Mouse (Mus musculus): Measurements from ENCODE around the gene Osbpl6.

Osbpl6 gene

GRCm38 (mm10) chr2:76504989-76505388 lies 98.7 kb downstream of the Osbpl6 start:
- no peak for DNase-seq

DNA sequence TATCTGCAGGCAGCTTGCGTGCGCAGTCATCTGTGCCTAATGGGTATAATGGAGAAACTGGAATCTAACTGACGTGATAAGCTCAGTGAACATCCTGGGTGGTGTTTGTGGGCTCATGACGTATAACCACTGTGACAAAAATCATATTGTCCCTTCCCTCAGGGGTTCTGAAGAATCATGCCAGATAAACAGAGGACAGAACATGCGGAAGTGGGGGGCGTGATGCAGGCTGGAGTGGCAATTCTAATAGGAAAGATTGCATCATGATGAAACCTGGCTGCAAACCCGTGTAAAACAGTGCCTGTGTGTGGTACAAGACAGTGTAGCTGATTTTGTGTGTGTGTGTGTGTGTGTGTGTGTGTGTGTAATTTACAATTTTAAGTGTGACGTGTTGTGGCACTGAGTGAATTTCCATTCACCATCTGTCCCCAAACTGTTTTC lies 105.0 kb downstream of the Osbpl6 start:
- no peak for DNase-seq

- no peak for DNase-seq
These were observed 105.8 kb downstream of the Osbpl6 start for GRCm38 (mm10) chr2:76512133-76512532.

GRCm38 (mm10) chr2:76512888-76513287 lies 106.6 kb downstream of the Osbpl6 start:
- no peak for DNase-seq

- DNase-seq = no peak
These were observed 107.0 kb downstream of the Osbpl6 start for GRCm38 (mm10) chr2:76513296-76513695.

DNA sequence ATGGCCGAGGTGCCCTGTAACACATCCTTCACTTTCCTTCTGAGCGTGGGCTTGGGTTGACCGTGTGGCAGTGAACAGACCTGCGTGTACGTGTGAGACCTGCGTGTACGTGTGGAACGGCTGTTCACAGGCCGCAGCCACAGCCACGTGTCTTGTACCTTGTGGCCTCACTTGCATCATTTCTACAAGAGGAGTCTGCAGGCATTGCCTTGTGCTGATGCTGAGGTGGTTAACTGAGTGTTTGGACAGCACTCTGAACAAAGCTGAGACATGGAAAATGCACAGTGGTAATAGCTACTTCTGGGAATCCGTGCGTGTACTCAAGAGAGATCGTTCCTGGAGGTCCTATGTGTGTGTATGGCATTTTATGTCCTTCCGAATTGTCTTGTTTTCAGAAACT lies 111.2 kb downstream of the Osbpl6 start:
- no peak for DNase-seq

- DNase-seq = no peak
These were observed 112.2 kb downstream of the Osbpl6 start for GRCm38 (mm10) chr2:76518407-76519063.

DNA sequence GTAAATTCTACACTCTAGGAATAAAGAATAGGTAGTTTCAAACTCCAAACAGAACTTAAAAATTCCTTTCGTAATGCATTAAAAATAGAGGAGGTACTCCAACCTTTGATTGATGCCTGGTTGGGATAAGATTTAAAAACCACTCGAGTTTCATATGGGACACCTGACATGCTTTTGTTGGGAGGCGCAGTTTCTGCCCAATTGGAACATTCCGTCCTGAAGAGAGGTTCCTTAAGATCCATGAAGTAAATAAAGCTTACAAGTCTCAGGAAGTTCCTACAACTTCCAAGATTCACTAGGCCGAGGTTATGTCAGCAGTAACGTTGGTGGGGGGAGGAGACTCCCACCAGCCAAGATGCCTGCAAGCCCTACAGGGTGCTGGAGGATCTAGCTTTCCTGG lies 115.3 kb downstream of the Osbpl6 start:
- DNase-seq = no peak

DNA sequence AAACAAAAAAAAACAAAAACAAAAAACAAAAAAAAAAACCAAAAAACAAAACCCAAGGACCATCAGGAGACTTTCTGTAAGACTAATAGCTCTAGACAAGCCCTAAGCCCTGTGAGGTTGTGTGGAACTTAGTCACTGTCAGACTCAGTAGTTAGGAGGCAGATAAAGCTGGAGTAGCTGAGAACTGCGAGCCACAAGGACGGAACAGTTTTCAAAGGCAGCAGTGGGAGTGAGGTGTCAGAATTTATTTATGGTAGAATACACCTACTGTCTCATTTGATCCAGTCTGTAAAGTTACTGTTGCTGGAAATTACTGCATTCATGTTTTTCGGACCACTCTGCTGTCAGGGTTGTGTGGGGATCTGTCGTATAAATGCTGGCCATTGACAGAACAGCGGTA lies 118.1 kb downstream of the Osbpl6 start:
- DNase-seq = no peak

- no peak for DNase-seq
These were observed 119.3 kb downstream of the Osbpl6 start for GRCm38 (mm10) chr2:76525645-76526044.

DNA sequence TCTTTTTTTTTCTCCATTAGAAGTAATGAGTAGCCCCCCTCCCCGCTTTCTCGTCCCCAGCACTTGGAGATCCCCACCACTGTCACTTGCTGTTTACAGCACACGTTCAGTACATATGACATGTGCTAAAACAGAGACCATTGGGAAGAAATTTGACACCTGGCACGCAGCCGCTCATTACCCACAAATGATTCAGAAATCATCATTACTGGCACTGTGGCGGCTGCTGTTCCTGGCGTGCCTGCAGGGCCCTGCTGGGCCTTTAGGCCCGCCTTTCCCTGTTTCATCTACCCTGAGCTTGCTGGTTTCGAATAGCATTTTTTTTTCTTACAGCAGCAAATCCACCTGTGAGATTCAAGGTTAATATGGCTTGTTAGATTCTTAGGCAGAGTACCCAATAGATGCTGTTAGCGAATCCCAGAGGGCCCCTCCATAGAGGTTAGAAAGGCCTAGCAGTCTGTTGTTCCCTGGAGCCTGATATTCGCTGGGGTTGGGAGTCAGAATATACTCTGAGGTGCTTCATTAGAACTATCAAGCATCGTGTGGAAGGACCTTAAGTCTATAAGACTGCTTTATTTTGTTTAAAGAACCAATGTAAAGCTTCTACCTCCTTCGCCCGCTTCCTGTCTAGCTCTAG lies 126.3 kb downstream of the Osbpl6 start:
- DNase-seq = no peak

DNA sequence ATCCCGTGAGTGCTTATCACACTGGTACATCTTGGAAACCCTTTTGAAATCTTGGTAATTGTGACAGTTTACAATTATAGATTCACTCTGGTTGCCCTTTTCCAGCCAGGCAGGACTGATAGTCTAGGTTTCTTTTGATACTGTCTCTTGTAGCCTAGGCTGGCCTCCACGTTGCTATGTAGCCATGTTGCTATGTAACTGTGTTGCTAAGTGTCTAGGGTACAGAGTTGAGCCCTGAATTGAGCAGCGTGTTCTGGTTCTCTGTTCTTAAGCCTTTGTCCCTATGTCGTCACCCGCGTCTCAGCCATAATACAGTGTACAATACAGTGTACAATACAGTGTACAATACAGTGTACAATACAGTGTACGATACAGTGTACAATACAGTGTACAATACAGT lies 128.6 kb downstream of the Osbpl6 start:
- DNase-seq = no peak

DNA sequence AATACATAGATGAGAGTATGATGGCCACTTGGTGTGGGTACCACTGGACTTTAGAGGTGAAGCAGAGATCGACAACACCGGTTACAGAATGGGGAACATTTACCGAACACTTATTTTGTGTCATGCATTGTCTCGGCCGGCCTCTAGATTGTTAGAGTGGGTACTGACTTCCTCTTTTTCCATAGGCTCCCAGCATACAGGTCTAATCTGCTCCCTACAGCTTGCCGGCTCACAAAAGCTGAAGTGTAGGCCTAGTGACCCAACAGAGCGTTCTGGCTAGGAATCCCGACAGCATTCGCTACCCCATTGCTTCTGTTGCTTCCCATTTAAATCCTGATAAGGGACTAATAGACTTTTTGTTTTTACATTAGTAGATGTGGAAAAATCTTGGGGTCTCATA lies 135.6 kb downstream of the Osbpl6 start:
- DNase-seq = no peak

- no peak for DNase-seq
These were observed 136.6 kb downstream of the Osbpl6 start for GRCm38 (mm10) chr2:76542921-76543320.

DNA sequence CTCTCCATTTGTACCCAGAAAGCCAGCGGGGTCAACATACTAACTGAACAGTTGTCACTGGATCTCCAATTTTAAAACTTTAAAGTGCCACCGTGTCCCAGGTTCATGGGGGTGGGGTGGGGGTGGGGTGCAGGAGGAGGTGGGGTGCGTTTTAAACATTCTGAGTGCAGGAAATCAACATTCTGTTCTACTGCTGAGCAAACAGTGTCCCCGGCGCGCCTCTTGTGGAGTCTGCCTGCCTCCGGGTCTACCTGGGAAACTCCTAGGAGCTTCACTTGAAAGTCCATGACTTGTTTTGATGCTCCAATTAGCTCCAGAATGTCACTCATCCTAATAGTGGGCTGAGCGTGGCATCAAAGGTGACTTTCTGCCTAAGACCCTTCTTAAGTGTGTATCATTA lies 139.2 kb downstream of the Osbpl6 start:
- peak; percentile 17 to 63 for DNase-seq

GRCm38 (mm10) chr2:76548171-76548570 lies 141.9 kb downstream of the Osbpl6 start:
- peak; percentile 43 to 63 for DNase-seq

DNA sequence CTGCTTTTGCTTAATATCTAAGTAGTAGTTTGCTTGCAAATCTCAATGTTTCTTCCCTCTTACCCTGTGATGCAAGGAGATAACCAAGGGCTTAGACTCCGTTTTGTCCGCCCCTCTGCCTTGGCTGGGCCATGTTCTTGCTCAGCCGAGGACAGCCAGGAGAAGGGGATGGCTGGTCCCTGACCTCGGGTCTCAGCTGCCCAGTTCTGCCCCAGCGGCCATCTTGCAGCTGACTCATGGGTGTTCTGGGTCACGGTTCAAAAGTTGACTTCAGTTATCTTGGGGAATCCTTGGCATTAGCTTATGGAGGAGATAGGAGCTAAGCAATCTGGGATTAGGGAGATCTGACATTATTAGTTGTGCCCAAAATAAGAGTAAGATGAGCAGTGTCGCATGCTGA lies 142.5 kb downstream of the Osbpl6 start:
- no peak for DNase-seq

DNA sequence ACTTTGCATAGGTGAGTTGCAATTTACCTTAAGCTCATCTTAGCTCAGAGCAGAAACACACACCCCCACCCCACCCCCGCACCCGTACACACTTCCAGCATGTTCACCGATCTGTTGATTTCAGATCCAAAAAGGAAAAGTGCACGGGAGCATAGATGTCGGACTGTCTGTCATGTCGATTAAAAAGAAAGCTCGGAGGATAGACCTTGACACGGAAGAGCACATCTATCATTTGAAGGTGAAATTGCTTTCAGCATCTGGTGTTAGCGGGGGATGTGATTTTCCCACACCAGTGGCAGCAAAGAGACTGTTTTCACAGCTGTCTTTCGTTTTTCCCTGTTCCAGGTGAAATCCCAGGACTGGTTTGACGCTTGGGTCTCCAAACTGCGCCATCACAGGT lies 143.0 kb downstream of the Osbpl6 start:
- DNase-seq = no peak

DNA sequence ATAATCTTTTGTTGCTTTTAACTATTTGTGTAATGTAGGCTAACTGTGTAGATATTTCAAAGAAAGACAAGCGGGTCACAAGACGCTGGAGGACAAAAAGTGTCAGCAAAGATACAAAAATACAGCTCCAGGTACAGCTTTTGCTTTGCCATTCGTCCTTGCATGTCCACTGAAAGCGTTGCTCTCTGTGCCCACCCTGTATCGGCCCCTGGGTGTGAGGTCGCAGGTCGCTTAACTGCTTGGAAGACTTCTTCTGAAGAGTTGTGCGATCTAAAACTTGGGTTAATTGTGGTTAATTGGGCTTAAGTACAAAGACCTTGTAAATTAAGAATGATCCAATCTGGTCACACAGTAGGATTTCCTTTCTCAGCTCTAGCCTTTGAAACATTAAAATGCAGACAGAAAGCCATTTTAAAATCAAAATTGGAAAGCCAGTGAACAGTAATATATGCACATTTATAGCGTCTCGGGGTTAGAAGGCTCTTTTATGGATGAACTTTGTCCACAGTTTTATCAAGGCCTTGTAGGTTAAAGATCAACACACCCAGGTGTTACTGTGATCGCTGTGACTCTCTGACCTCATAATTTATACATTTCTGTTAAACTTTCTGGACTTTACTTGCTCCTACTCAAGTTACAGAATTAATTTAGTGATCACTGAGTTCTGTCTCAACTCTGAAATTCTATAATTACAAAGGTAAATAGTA lies 149.7 kb downstream of the Osbpl6 start:
- no peak for DNase-seq

DNA sequence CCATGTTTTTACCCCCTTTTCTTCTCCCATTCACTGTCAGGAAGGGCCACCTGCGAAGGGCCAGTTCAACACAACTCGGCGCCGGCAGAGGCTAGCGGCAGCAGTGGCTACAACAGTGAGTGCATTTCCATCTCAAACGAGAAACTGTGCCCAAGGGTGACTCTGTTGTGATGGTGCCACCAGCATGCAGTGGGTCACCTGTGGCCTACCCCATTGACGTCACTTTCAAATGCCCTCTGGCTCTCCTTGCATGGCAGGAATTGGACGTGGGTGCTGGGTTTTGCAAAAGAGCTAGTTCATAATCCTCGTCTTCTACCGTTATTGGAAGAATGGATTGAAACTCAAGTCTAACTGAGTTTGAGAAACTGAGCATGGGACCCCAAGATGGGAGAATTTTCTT lies 153.8 kb downstream of the Osbpl6 start:
- no peak for DNase-seq

GRCm38 (mm10) chr2:76563862-76564261 lies 157.6 kb downstream of the Osbpl6 start:
- DNase-seq = peak in 1 of 2 experiments; percentile 15

DNA sequence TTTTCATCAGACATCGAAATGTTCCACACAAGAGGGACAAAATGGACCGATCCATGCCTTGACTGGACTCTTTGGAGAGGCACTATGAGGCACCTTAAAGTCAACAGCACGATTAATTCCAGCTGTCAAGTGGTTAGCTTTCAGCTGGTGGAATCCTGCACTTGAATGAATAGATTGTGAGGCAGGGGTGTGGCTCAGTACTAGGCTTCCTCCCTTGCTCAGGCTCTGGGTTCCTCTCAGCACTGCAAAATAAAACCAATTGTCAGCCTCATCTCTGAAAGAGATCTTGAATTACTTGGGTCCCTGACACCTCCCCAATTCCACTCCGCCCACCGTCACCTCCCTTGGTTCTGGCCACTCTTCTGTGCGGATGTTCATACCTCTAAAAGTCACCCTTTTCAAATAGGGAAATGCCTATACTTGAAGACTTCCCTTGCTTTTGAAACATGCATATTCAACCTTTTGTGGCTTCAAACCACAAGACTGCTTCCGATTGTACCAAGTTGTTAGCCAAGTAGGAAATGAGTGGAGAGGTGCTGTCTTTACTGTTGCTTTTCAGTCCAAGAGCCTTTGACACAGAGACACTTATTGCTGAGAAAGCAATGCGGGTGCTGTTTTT lies 160.7 kb downstream of the Osbpl6 start:
- no peak for DNase-seq

- DNase-seq = no peak
These were observed 165.2 kb downstream of the Osbpl6 start for GRCm38 (mm10) chr2:76571543-76571942.

DNA sequence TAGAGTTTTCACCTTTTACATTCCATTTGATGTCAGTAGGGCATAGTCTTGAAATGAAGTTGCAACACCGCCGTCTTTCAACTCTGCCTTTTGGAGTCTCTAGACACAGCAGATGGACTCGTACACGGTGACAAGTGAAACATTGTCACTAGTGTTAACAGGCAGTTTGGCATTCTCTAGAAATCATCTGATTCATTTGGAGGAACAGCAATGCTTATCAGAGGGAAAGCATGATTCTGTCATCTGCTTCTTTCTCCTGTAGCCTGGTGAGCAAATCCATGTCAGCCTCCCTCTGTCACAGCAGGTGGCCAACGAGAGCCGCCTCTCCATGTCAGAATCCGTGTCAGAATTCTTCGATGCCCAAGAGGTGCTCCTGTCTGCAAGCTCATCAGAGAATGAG lies 172.6 kb downstream of the Osbpl6 start:
- DNase-seq = no peak

Measured in lung, postnatal 4 days (tissue).